Mouse (Mus musculus): Measurements from ENCODE around the gene Gli2. TPM values are rescaled to one million over a fixed set of nuclear protein-coding genes. Genes with fewer than 3 reads are reported as not detected.
A peak's percentile ranks its signal among the peaks of the same experiment; 100 is the strongest.

The Gli2 gene
- polyA plus RNA-seq, 1 experiment from 2014 or later, result 5.6 TPM

DNA sequence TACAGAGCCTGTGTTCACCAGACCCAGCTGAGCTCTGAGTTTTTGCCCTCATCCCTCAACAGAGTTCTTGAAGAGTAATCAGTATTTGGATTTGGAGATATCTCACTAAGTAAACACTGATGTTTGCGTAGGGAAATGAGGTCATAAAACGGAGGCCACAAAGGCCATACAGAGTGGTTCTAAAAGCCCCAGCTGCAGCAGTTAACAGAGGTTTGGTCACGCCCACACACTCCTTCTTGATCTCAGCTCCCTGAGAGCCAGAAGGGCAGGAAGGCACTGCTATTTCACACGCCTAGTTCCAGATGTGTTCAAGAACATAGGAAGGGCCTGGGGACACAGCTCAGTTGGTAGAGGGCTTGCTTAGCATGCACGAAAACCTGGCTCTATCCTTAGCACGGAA is 175.1 kb downstream of the Gli2 start:
- Histone ChIP-seq H3K27ac (no peak overlapping the region), H3K9ac (no peak overlapping the region), H3K4me2 (no peak overlapping the region), H3K9me3 (replicated peaks) (no peaks in the 10 kb centered on the region), H3K4me1 (no peaks in the 10 kb centered on the region), H3K27me3 (no peaks in the 10 kb centered on the region), H3K4me3 (no peak overlapping the region), H3K36me3 (ENCODE audit: poor library complexity, severe bottlenecking) (peaks cover 13% of the 10 kb centered on the region)
- no peak for ATAC-seq
- 89% methylated on average over 6 of the region's 6 CpGs for WGBS

GRCm38 (mm10) chr1:118875227-118875626 is 178.2 kb downstream of the Gli2 start:
- no peak overlapping the region for H3K27ac ChIP-seq
- peaks cover 23% of the 10 kb centered on the region for H3K36me3 ChIP-seq (ENCODE audit: poor library complexity, severe bottlenecking)
- no peaks in the 10 kb centered on the region for H3K27me3 ChIP-seq
- ATAC-seq, result no peak
- no peaks in the 10 kb centered on the region for H3K9me3 ChIP-seq (replicated peaks)
- WGBS, result 89% methylated on average over 9 of the region's 9 CpGs
- H3K9ac ChIP-seq, result no peak overlapping the region
- no peaks in the 10 kb centered on the region for H3K4me1 ChIP-seq
- H3K4me3 ChIP-seq, result no peak overlapping the region
- H3K4me2 ChIP-seq, result no peak overlapping the region

GRCm38 (mm10) chr1:118873559-118873958 is 179.9 kb downstream of the Gli2 start:
- Histone ChIP-seq H3K4me2 (no peak overlapping the region), H3K27ac (no peak overlapping the region), H3K4me3 (no peak overlapping the region), H3K27me3 (no peaks in the 10 kb centered on the region), H3K36me3 (ENCODE audit: poor library complexity, severe bottlenecking) (peaks cover 26% of the 10 kb centered on the region), H3K9me3 (replicated peaks) (no peaks in the 10 kb centered on the region), H3K4me1 (no peaks in the 10 kb centered on the region), H3K9ac (no peak overlapping the region)
- 85% methylated on average over 7 of the region's 7 CpGs for WGBS
- ATAC-seq, result no peak

- Histone ChIP-seq H3K9me3 (replicated peaks) (no peaks in the 10 kb centered on the region), H3K27me3 (no peaks in the 10 kb centered on the region), H3K9ac (no peak overlapping the region), H3K4me2 (no peak overlapping the region), H3K4me3 (no peak overlapping the region), H3K4me1 (no peaks in the 10 kb centered on the region), H3K27ac (no peak overlapping the region), H3K36me3 (ENCODE audit: poor library complexity, severe bottlenecking) (peaks cover 60% of the 10 kb centered on the region)
- 76% methylated on average over 9 of the region's 9 CpGs for WGBS
- no peak for ATAC-seq
These were observed 188.7 kb downstream of the Gli2 start for GRCm38 (mm10) chr1:118864735-118865134.

DNA sequence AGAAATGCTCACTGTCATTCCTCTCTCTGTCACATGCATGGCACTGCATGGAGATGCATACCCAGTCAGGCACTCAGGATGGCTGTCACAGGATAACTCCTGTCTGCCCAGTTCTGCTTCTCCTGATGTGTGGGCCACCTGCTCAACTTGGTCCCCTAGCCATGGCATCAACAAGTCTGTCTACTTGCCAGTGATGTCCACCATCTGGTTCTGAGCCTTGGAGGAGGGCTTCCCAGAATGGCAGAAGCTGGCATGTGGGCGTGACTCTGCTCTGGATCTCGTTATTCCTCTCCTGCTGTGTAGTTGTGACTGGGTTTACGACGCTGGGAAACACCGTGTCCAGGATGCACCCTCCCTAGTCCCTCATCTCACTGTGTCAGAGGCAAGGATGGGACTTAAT is 189.4 kb downstream of the Gli2 start:
- no peaks in the 10 kb centered on the region for H3K27me3 ChIP-seq

GRCm38 (mm10) chr1:118858101-118858500 is 195.3 kb downstream of the Gli2 start:
- no peaks in the 10 kb centered on the region for H3K4me1 ChIP-seq
- H3K27ac ChIP-seq, result no peak overlapping the region
- no peak overlapping the region for H3K4me2 ChIP-seq
- no peaks in the 10 kb centered on the region for H3K27me3 ChIP-seq
- 88% methylated on average over 9 of the region's 9 CpGs for WGBS
- H3K9me3 ChIP-seq (replicated peaks), result no peaks in the 10 kb centered on the region
- H3K4me3 ChIP-seq, result no peak overlapping the region
- peaks cover 57% of the 10 kb centered on the region for H3K36me3 ChIP-seq (ENCODE audit: poor library complexity, severe bottlenecking)
- ATAC-seq, result no peak
- no peak overlapping the region for H3K9ac ChIP-seq

More for the DNA sequence above, 189.4 kb downstream of the Gli2 start:
- Histone ChIP-seq H3K27ac (no peak overlapping the region), H3K4me2 (no peak overlapping the region), H3K9me3 (replicated peaks) (no peaks in the 10 kb centered on the region), H3K9ac (no peak overlapping the region), H3K36me3 (ENCODE audit: poor library complexity, severe bottlenecking) (peaks cover 60% of the 10 kb centered on the region), H3K4me3 (no peak overlapping the region), H3K4me1 (no peaks in the 10 kb centered on the region)
- ATAC-seq, result no peak
- WGBS, result 59% methylated on average over 5 of the region's 5 CpGs

DNA sequence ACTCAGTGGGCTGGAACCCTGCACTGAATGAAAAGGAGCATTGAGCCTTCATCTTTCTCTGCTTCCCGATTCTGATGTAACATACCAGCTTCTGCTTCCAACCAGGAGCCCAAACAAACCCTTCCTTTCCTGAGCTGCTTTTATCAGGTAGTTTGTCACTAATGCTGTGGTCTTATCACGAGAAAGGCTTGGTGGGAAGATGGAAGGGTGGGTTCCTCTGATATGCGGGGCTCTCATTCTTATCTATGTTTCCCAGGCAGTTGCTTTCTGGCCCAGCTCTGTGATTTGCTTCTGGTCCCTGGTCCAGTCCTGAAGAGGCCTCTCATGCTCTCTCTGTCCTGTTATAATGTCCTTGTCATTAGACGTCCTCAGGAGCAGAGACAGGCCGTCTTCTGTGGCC is 222.8 kb downstream of the Gli2 start:
- ATAC-seq, result no peak
- Histone ChIP-seq H3K9me3 (replicated peaks) (no peaks in the 10 kb centered on the region), H3K4me2 (no peak overlapping the region), H3K27ac (no peak overlapping the region), H3K36me3 (ENCODE audit: poor library complexity, severe bottlenecking) (peaks cover 23% of the 10 kb centered on the region), H3K4me3 (no peak overlapping the region), H3K27me3 (no peaks in the 10 kb centered on the region), H3K9ac (no peak overlapping the region), H3K4me1 (peaks cover 6% of the 10 kb centered on the region)
- 84% methylated on average over 5 of the region's 5 CpGs for WGBS

DNA sequence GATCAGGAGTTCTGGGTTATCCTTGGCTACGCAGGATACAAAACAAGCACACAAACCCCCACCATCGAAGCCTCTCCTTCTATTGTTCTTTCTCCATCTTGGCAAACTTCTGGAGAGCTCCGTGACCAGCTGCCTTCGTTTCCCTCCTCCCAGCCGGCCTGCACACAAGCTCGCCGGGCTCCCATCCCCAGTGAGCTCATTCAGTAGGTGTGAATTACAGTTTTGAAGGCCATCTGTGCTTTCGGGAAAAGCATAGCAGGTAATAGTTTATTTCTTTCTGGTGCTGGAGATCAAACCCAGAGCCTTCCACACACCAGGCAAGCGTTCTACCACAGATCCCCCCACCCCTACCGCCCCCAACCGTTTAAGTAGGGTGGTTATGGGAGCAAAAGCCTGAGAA is 226.8 kb downstream of the Gli2 start:
- Histone ChIP-seq H3K27me3 (no peaks in the 10 kb centered on the region), H3K9me3 (replicated peaks) (peaks cover 3% of the 10 kb centered on the region; the same call in 1 of the 2 replicates), H3K4me3 (no peak overlapping the region), H3K4me1 (peaks cover 12% of the 10 kb centered on the region), H3K4me2 (no peak overlapping the region), H3K27ac (peak overlapping the region; percentile 66), H3K9ac (no peak overlapping the region), H3K36me3 (ENCODE audit: poor library complexity, severe bottlenecking) (no peaks in the 10 kb centered on the region)
- peak; percentile 37; the same call in 1 of the 2 replicates for ATAC-seq
- 76% methylated on average over 11 of the region's 11 CpGs for WGBS

- Histone ChIP-seq H3K4me2 (peak overlapping the region; percentile 11; the same call in 1 of the 2 replicates), H3K27ac (peak overlapping the region; percentile 66), H3K27me3 (no peaks in the 10 kb centered on the region), H3K36me3 (ENCODE audit: poor library complexity, severe bottlenecking) (no peaks in the 10 kb centered on the region), H3K4me3 (no peak overlapping the region), H3K4me1 (peaks cover 12% of the 10 kb centered on the region), H3K9ac (0 out of 2 replicates have a peak overlapping the region, but pooled peaks have one; percentile 8), H3K9me3 (replicated peaks) (peaks cover 3% of the 10 kb centered on the region; the same call in 1 of the 2 replicates)
- WGBS, result 50% methylated on average over 31 of the region's 31 CpGs
- peak; percentile 77 for ATAC-seq
These were observed 227.8 kb downstream of the Gli2 start for GRCm38 (mm10) chr1:118825467-118826219.

DNA sequence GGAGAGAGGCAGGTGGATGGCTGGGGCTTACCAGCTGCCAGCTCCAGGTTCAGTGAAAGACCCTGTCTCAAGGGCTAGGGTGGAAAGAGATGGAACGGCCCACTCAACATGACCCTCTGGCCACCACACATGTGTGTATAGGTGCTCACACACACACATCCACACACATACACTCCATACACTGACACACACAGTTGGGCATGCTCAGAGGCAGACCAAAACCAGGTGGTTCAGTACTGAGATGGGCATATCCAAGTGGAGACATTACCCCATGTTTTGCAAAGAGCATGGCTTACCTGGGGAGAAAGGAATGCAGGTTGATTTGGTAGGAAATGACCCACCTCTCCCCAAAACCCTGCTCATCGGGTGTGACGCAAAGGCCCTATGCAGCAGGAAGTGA is 228.4 kb downstream of the Gli2 start:
- H3K9ac ChIP-seq, result no peak overlapping the region
- peaks cover 3% of the 10 kb centered on the region; the same call in 1 of the 2 replicates for H3K9me3 ChIP-seq (replicated peaks)
- H3K4me3 ChIP-seq, result no peak overlapping the region
- 81% methylated on average over 3 of the region's 3 CpGs for WGBS
- peak overlapping the region; percentile 66; the same call in 1 of the 2 replicates for H3K27ac ChIP-seq
- ATAC-seq, result peak; percentile 36
- no peak overlapping the region for H3K4me2 ChIP-seq
- no peaks in the 10 kb centered on the region for H3K27me3 ChIP-seq
- no peaks in the 10 kb centered on the region for H3K36me3 ChIP-seq (ENCODE audit: poor library complexity, severe bottlenecking)
- H3K4me1 ChIP-seq, result peaks cover 12% of the 10 kb centered on the region

DNA sequence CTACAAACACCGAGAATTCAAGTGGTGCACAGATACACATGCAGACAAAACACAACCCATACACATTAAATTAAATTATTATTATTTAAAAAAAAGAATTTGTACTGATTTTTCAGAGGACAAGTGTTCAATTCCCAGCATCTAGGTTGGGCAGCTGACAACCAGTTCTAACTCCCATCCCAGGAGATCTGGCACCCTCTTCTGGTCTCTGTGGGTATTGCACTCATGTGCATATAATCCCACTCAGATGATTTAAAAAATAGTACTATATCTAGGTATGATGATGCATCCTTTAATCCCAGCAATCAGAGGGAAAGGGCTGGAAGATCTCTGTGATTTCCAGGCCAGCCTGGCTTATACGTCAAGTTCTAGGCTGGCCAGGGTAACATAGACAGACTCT is 231.2 kb downstream of the Gli2 start:
- H3K9ac ChIP-seq, result no peak overlapping the region
- peaks cover 12% of the 10 kb centered on the region for H3K4me1 ChIP-seq
- H3K4me2 ChIP-seq, result no peak overlapping the region
- ATAC-seq, result no peak
- H3K36me3 ChIP-seq (ENCODE audit: poor library complexity, severe bottlenecking), result no peaks in the 10 kb centered on the region
- 99% methylated on average over 2 of the region's 2 CpGs for WGBS
- H3K27ac ChIP-seq, result no peak overlapping the region
- peaks cover 3% of the 10 kb centered on the region; the same call in 1 of the 2 replicates for H3K9me3 ChIP-seq (replicated peaks)
- H3K4me3 ChIP-seq, result no peak overlapping the region
- no peaks in the 10 kb centered on the region for H3K27me3 ChIP-seq

DNA sequence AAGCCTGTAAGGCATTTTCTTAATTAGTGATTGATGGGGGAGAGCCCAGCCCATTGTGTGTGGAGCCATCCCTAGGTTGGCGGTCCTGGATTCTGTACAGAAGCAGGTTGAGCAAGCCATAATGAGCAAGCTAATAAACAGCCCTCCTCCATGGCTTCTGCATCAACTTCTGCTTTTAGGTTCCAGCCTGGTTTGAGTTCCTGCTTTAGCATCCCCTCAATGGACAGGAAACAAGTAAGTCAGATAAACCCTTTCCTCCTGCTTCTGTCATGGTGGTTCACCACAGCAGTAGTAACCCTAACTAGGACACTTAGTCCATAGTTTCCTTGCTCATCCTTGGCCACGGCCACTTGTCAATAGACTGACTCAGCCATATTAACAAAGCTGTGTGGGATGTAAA is 238.4 kb downstream of the Gli2 start:
- WGBS, result 95% methylated on average over 2 of the region's 2 CpGs
- H3K4me2 ChIP-seq, result no peak overlapping the region
- ATAC-seq, result no peak
- no peaks in the 10 kb centered on the region for H3K36me3 ChIP-seq (ENCODE audit: poor library complexity, severe bottlenecking)
- no peak overlapping the region for H3K9ac ChIP-seq
- no peaks in the 10 kb centered on the region for H3K4me1 ChIP-seq
- no peaks in the 10 kb centered on the region for H3K27me3 ChIP-seq
- no peaks in the 10 kb centered on the region for H3K9me3 ChIP-seq (replicated peaks)
- no peak overlapping the region for H3K4me3 ChIP-seq
- no peak overlapping the region for H3K27ac ChIP-seq

DNA sequence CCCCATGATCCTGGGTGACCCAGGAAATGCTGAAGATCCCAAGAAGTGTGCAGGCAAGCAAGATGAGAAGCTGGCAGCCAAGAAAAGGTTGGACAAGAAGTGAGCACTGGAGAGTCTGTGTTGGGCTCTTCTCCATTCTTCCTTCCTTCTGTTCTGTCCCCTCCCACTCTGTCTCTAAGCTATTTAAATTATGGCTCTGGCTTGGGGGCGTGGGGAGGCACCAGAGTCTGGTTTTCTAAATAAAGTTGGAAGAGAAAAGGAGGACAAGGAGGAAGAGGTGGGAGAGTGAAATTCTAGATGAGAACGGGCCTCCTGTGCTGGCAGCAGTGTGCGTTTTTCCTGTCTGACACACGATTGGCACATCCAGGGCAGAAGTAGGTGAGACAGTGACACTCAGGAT is 243.1 kb downstream of the Gli2 start:
- H3K27ac ChIP-seq, result no peak overlapping the region
- no peaks in the 10 kb centered on the region for H3K27me3 ChIP-seq
- H3K9me3 ChIP-seq (replicated peaks), result no peaks in the 10 kb centered on the region
- H3K4me2 ChIP-seq, result no peak overlapping the region
- no peaks in the 10 kb centered on the region for H3K4me1 ChIP-seq
- no peak for ATAC-seq
- no peak overlapping the region for H3K9ac ChIP-seq
- 75% methylated on average over 4 of the region's 4 CpGs for WGBS
- no peak overlapping the region for H3K4me3 ChIP-seq
- no peaks in the 10 kb centered on the region for H3K36me3 ChIP-seq (ENCODE audit: poor library complexity, severe bottlenecking)
